Mouse (Mus musculus) adrenal gland, postnatal 4 days (tissue): Measurements from ENCODE around the gene Slc6a11. TPM values are rescaled to one million over a fixed set of nuclear protein-coding genes. Genes with fewer than 3 reads are reported as not detected.

Experiments
- DNase-seq, 2 experiments: peaks; one replicate each; pipeline ENCODE4 v3.0.0; 2021 to 2022; ENCODE audit warnings: low spot score in 2 of 2, mixed read lengths in 2 of 2
- total RNA-seq, 2 experiments: library from RNA; stranded (reverse); gene quantifications; 2 replicates each; pipeline ENCODE4 v1.2.3; 2021

Gene Slc6a11
- total RNA-seq, 2 experiments from 2014 or later: 0.56 to 1.5 TPM

GRCm38 (mm10) chr6:114178141-114178540 lies 47.1 kb downstream of the Slc6a11 start:
- no peak for DNase-seq

GRCm38 (mm10) chr6:114182366-114183179 lies 51.5 kb downstream of the Slc6a11 start:
- no peak for DNase-seq

GRCm38 (mm10) chr6:114187121-114187520 lies 56.1 kb downstream of the Slc6a11 start:
- no peak for DNase-seq

GRCm38 (mm10) chr6:114188869-114189268 lies 57.8 kb downstream of the Slc6a11 start:
- no peak for DNase-seq

GRCm38 (mm10) chr6:114195998-114196397 lies 65.0 kb downstream of the Slc6a11 start:
- no peak for DNase-seq

- DNase-seq: no peak
Measured at GRCm38 (mm10) chr6:114199200-114199845, 68.3 kb downstream of the Slc6a11 start.

- DNase-seq: no peak
Measured at GRCm38 (mm10) chr6:114204557-114204956, 73.5 kb downstream of the Slc6a11 start.

- DNase-seq: no peak
Measured at GRCm38 (mm10) chr6:114208296-114208695, 77.3 kb downstream of the Slc6a11 start.

GRCm38 (mm10) chr6:114214393-114214792 lies 83.4 kb downstream of the Slc6a11 start:
- no peak for DNase-seq

GRCm38 (mm10) chr6:114216741-114217414 lies 85.8 kb downstream of the Slc6a11 start:
- DNase-seq: no peak

GRCm38 (mm10) chr6:114224399-114224798 lies 93.4 kb downstream of the Slc6a11 start:
- DNase-seq: no peak

- DNase-seq: no peak
Measured at GRCm38 (mm10) chr6:114227378-114227777, 96.3 kb downstream of the Slc6a11 start.

- no peak for DNase-seq
Measured at GRCm38 (mm10) chr6:114228196-114228595, 97.2 kb downstream of the Slc6a11 start.

- DNase-seq: no peak
Measured at GRCm38 (mm10) chr6:114238892-114239644, 108.0 kb downstream of the Slc6a11 start.

GRCm38 (mm10) chr6:114245665-114246064 lies 114.6 kb downstream of the Slc6a11 start:
- DNase-seq: no peak

- peak; percentile 40 to 44 for DNase-seq
Measured at GRCm38 (mm10) chr6:114250311-114250710, 119.3 kb downstream of the Slc6a11 start.

GRCm38 (mm10) chr6:114254927-114255326 lies 123.9 kb downstream of the Slc6a11 start:
- DNase-seq: no peak

- no peak for DNase-seq
Measured at GRCm38 (mm10) chr6:114257762-114258361, 126.8 kb downstream of the Slc6a11 start.

- DNase-seq: no peak
Measured at GRCm38 (mm10) chr6:114258661-114259193, 127.7 kb downstream of the Slc6a11 start.

- DNase-seq: no peak
Measured at GRCm38 (mm10) chr6:114261609-114262008, 130.6 kb downstream of the Slc6a11 start.
